Mouse (Mus musculus) gonadal fat pad, adult 2 months (tissue): ENCODE data around the gene Lrrc17. TPM values are rescaled to one million over a fixed set of nuclear protein-coding genes. Genes with fewer than 3 reads are reported as not detected.

ENCODE experiments used
- DNase-seq: peaks from one replicate; pipeline ENCODE4 v3.0.0-alpha.2; 2012; ENCODE audit warnings: low read depth
- polyA plus RNA-seq: library from polyadenylated mRNA; depleted of rRNA; stranded (reverse); fragments of >200 nt; gene quantifications from 2 replicates; pipeline ENCODE4 v1.2.3, GENCODE M21; 2012; rRNA removed

The Lrrc17 gene
- 6.2 and 7.0 TPM in 2 replicates for polyA plus RNA-seq

GRCm38 (mm10) chr5:21543409-21544201 is at the start of gene Lrrc17:
Lrrc17 (plus strand) TSS chr5:21543559.
- no peak for DNase-seq

DNA sequence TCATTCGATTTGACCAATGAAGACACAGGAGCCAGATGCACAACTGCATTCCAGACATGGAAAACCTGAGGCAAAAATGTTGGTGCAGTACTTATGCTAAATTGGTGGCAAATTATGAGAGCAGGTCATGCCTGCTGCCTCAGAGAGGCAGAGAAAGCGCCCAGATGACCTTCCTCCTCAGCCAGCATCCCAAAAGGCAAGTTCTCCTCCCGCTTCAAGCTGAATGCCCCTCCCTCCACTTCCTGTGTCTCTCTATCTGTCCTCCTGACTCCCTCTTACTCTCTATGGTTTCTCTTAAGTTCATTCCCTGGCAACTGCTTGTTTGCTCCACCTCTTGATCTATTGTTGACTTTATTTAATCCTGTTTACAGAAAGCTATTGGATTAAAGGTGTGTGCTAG is 48.6 kb upstream of the Lrrc17 start:
- DNase-seq, result no peak

DNA sequence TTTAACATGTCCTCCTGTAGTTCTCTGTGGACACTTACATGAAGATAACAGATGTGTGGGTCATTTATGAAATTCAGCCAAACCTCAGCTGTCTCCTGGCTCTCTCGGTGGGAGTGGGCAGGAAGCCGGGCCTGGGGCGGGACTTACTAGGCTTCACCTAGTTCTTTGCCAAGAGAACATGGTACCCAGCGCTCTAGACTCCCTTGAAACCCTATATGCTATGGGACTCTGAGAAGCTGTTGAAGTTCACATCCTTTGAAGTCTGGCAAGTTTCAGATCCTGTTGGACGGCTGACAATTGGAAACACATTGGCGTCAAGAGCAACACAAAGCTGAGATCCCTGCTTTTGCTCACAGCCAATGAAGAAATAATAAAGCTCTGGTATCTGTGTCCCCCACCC is 47.0 kb upstream of the Lrrc17 start:
- no peak for DNase-seq

- no peak for DNase-seq
Measured at GRCm38 (mm10) chr5:21496881-21497280, 46.5 kb upstream of the Lrrc17 start.

DNA sequence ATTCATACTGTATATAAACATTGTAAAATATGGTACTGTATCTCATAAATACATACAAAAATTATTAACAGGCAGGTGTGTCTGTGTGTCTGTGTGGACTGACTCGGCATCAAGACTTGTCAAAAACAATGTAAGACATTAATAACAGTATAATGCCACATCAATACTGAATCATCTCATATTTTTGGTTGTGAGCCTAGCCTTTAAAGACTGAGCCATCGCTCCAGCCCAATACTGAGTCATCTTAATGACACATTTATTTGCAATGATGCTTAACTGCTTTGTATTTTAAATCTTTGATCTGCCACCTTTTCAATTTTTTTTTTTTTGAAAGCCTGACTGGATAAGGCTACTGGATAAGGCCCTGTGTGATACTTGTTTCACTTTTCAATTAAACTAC is 44.9 kb upstream of the Lrrc17 start:
- no peak for DNase-seq

- no peak for DNase-seq
Measured at GRCm38 (mm10) chr5:21498925-21499324, 44.4 kb upstream of the Lrrc17 start.

GRCm38 (mm10) chr5:21500133-21500532 is 43.2 kb upstream of the Lrrc17 start:
- DNase-seq, result no peak

- DNase-seq, result no peak
Measured at GRCm38 (mm10) chr5:21500941-21501340, 42.4 kb upstream of the Lrrc17 start.

DNA sequence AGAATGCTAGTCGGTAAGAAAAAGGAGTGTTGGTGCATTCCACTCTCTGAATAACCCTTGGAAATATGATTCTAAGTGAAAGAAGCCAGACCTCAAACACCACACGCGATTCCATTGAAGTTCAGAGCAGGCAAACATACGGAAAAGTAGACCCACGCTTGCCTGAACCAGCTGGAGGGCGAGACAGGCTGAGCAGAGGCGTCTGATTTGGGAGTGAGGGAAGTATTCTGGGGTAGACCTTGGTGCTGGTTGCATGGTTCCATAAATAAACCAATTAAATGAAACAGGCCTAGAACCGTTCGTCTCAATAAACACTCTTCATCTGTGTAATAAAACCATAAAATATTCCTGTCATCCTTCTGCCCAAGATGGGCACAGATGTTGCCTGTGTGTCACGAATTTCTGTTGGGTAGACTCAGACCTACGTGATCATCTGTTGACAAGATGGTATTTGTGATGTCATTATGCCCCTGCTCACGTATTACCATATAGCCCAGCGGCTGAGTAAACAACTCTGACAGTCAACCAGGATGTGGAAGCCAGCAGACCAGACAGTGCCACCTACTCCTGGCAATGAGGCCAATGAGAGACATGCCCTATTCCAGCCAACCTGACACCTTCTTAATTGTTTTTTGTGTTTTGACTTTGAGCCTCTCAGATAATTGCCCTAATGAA is 40.3 kb upstream of the Lrrc17 start:
- no peak for DNase-seq

DNA sequence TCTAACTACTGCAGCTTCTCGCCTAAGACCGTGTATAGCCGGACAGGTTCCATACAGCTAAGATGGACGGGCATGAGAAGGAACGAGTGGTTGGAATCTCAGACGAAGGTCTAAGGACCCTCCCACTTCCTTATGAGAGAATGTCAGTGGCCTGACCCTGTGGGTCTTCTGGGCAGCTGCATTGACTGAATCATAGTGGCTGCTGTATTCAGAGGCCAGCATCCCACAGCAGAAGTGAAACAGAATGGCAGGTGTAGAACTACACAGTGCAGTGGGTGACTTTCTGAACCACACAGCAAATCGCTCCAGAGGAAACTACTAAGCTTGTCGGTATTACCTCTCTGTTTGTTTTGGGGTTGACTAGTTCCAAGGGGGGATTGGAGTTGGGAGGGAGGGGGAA is 38.2 kb upstream of the Lrrc17 start:
- DNase-seq, result no peak

GRCm38 (mm10) chr5:21506887-21507286 is 36.5 kb upstream of the Lrrc17 start:
- no peak for DNase-seq

DNA sequence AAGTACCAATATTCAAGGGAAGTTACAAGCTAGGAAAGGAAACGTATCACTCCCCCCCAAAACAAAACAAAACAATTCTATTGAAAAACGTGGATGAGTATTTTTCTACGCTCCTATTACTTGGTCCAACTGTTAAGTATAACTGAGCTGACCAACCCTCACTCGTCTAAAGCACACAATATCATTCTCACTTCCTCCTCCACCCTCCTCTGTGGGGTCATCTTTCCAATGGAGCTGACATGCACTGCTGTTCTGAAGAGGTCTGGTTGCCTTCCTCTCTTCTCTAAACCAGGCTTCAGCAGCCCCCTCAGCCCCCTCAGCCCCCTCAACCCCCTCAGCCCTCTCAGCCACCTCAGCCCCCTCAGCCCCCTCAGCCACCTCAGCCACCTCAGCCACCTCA is 33.6 kb upstream of the Lrrc17 start:
- no peak for DNase-seq

DNA sequence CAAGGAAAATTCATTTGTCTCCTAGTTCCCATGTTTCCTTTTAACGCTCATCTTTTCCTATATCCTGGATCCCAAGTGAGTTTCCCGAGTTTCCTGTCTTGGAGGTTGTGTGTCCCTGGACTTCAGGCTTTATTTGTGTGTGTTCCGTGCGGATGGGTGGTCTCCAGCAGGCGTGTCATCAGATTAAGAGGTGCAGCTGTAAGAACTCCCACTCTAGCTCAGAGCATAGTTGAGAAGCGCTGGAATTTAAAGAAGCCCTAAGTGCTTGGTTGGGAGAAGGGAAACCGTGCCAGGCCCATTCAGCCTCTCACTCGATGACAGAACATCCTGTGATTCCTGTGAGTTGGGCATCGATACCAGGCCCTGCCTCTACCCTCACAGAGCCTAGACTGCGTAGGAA is 30.0 kb upstream of the Lrrc17 start:
- no peak for DNase-seq

- DNase-seq, result no peak
Measured at GRCm38 (mm10) chr5:21517562-21517961, 25.8 kb upstream of the Lrrc17 start.

- no peak for DNase-seq
Measured at GRCm38 (mm10) chr5:21518207-21518606, 25.2 kb upstream of the Lrrc17 start.

DNA sequence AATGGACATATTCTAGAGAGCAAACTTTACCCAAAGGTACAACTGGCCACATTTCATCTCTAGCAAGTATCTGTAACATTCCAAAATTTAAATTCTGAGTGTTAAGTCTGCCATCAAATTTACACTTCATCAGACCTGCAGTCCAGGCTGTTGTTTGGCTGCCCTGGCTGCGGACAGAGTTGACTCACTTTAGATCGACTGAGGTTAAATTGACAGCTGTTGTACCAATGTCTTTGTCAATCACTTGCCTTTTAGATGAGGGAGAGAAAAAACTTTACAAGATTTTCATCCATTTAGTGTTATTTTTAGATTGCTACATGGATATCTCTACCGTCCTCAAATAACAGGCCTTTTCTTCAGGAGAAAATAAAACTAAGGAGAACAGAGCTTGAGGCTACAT is 24.2 kb upstream of the Lrrc17 start:
- no peak for DNase-seq

GRCm38 (mm10) chr5:21526835-21527485 is 16.4 kb upstream of the Lrrc17 start:
- DNase-seq, result no peak

DNA sequence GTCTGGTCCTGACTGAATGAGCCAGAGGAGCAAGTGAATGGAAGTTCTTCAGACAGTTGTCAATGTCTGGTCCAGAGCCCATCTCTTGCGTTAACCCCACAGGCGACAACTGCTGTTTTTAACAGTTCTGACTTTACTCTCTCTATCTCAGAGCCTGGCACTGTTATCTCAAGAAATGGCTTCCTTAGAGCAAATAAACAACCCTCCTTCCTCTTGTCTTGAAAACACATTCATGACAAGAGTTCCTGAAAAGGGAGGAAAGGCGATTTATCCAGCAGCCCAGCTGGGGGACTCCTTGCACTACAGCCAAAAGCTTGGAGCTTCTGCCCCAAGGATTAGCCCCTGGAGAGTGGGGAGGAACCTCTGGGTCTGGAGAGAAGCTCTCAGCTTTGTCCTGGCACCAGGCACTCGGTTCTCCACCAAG is 15.9 kb upstream of the Lrrc17 start:
- no peak for DNase-seq

DNA sequence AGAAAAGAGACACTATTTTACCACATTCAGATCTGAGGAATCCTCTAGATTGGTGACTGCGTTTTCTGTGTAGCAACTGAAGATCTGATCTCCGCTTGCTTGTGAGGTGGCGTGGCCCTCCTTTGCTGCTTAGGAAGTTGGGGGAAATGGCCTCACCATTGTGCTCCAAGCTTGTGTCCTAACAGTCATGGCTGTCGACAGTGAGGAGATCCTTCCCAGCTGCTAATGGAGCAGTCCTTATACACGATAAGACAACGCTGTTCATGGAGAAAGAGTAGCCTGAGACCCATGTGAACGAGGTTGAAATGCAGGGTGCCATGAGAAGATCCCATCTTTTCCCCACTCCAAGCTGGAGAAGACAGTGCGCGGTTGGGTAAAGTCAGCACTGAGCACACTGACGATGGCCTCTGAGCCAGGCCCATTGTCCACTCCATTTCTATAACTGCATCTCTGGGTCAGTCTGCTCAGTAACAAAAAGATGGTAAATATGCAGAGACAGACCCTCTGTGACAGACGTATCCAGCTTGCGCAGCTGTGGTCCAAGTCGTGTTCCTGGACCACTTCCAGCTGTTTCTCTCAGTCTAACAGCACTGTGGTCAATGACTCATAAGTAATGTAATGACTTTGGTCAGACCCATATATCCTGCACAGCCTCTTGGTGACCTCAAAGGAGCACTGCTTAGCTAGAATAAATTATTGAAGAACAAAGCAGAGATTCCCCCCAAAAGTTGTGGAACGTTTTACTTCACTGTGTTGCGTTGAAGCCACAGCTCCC is 15.1 kb upstream of the Lrrc17 start:
- DNase-seq, result no peak

DNA sequence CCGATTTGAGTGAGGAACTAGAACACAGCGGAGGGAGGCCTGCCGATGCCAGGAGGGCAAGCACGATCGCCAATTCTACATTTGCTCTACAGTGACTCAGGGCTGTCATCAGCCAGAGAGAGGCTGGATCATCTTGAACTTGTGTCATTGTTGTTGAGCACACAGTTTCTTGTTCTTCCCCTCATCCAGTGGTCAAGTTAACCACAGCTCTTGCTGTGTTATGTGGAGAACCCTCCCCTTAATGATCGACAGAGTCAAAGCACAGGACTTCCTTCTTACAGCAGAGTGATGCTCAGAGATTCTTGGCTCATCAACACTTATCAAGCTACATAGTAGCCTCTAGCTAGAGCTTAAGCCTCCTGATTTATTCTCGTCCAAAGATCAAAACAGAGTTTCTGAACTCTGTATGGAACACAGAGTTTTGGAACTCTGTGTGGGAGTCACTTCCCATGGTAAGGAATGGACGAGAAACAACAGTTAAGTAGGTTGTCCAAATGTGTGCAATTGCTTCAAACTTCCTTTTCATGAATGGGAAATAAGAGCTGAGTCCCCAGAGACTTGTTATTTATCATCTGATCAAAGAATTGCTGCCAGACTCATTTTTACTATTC is 14.1 kb upstream of the Lrrc17 start:
- DNase-seq, result no peak

DNA sequence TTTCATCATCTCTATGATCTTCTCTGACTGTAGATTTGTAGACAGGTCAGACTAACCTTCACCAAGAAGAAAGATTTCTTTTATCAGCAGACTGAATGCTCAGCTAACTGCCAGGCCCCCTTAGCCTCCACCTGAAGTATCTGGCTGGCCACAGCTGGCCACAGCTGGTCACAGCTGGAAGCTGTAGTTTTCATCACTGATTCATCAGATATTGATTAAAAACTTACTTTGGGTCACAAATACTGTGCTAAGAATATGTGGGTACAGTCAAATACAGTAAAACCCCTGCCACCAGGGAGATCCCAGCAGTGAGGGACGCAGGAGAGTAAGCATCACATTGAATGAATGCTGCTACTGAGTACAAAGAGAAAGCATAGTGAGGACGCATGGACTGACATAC is 11.2 kb upstream of the Lrrc17 start:
- DNase-seq, result no peak

DNA sequence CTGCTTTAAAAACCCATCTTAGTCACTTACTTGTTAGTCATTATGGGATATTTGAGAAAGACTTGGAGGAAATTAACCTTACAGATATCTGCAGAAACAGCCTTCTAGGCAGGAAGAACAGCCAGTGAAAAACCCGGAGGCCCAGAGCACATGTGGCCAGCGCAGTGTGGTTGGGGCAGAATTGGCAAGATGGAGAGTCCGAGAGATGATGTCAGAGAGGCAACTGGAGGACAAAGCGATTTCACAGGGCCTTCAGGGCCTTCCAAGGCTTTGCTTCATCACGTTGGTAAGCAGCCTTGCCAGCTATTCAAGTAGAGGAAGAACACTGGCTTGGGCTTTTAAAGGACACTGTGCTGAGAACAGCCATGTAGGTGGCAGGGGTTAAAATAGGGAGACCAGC is 10.4 kb upstream of the Lrrc17 start:
- no peak for DNase-seq
